Mouse (Mus musculus) CD8-positive naive resting alpha-beta T cell, adult 2 months (primary cell): ENCODE results near the gene Galntl6.

Source experiments
- DNase-seq, 2 experiments: peaks; one replicate each; pipeline ENCODE4 v3.0.0; 2022; ENCODE audit warnings: low read depth in 2 of 2, low spot score in 2 of 2

Galntl6 gene

GRCm38 (mm10) chr8:57888831-57889230 lies 1023.6 kb downstream of the Galntl6 start:
- DNase-seq: no peak

DNA sequence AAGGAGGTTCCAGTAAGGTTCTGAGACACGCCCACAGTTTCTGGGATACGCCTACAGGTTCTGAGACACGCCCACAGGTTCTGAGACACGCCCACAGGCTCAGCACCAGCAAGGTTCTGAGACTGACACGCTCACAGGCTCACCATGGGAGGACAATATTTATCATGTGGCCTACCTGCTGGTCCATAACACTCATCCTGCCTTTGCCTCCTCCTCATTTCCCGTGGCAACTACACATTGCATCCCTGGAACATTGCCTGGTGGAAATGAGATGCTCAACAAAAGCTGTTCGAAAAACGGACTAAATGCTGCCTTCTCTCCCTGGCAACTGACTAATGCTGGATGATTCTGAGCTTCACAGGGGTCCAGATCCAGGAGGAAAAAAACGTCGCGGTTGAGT lies 1033.0 kb downstream of the Galntl6 start:
- no peak for DNase-seq

GRCm38 (mm10) chr8:57849074-57849473 lies 1063.4 kb downstream of the Galntl6 start:
- DNase-seq: no peak

- no peak for DNase-seq
These were observed 1069.0 kb downstream of the Galntl6 start for GRCm38 (mm10) chr8:57843461-57843860.

- no peak for DNase-seq
These were observed 1069.7 kb downstream of the Galntl6 start for GRCm38 (mm10) chr8:57842462-57843391.

DNA sequence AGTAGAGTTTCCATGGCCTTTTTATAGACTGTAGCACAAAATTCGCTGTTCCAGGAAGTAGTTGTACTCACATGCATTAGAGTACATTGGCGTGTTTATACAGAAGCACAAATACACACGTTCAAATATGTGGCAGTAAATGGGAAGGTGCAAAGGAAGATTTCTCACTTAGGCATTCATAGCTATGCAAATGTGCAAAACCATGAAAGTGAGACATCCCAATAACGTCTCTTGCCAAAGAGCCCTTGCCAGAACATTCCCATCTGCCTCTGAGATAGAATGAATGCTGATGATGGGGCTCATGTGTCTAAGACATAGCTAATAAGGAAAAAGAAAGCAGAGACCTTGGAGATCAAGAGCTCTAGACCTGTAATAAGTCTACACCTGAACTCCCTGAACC lies 1071.0 kb downstream of the Galntl6 start:
- no peak for DNase-seq

GRCm38 (mm10) chr8:57837384-57837783 lies 1075.1 kb downstream of the Galntl6 start:
- no peak for DNase-seq

GRCm38 (mm10) chr8:57836981-57837380 lies 1075.5 kb downstream of the Galntl6 start:
- DNase-seq: no peak

DNA sequence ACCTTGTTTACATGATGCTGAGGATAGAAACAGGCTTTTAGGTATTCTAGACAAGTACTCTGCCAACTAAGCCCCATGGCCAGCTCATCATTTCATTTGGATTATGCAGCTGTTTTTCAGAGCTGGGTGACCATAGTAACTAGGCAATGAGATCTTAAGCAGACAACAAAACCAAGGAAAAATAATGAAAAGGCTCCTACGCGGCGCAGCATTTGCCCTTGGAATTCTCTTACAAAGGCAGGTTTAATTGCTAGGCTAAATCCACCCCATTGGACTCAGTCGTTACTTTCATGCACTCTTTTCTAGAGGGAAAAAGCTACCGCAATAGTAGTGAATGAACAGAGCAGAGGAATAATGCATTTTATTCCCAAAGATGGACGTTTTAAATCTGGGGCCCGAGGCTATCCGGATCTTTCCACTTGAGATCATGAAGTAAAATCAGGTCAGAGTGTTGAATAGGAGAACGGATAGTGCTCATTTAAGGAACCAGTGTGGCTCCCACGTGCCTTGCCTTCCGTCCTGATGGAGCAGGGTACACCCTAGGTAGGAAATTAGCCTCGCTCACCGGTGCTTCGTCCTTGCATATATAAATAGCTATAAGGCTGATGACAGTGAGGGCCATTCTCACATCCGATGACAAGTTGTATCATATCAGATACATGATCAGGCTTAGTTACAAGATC lies 1076.1 kb downstream of the Galntl6 start:
- DNase-seq: no peak

- DNase-seq: no peak
These were observed 1089.3 kb downstream of the Galntl6 start for GRCm38 (mm10) chr8:57823151-57823550.

DNA sequence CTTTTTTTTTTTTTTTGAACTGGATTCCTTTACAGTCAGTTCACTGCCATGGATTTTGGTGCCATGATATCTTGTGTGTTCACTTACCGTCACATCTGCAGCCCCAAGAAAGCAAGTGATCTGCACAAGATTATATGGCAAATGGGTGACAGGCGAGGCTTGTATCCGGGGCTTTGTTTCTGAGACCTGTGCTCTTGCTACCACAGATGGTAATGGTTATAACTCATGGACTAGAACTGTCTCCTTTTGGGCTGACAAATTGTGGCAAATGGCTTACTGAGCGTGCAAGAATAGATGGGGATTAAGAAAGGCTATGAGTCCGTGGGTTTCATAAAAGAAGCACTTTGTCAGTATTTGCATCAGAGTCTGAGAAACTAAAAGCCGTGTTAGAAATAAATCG lies 1096.4 kb downstream of the Galntl6 start:
- DNase-seq: no peak

DNA sequence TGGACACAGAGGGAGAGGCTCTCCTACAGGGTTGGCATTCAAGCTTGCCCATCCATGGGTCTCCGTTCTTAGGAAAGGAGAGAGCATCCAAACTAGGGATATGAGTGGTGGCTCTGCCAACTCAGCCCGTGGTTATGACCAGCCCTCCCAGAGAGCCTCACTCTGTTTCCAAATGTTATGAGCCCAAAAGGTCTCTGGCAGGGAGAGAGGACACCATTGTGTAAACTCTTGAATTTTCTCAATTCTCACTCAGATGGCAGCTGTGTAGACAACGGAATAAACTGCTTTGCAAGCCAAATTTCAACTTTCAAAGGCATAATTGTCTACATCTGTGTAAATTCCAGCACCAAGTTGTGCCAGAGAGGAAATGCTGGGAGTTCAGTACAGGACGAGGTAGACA lies 1105.4 kb downstream of the Galntl6 start:
- no peak for DNase-seq

- DNase-seq: no peak
These were observed 1107.3 kb downstream of the Galntl6 start for GRCm38 (mm10) chr8:57805094-57805493.

- DNase-seq: no peak
These were observed 1108.6 kb downstream of the Galntl6 start for GRCm38 (mm10) chr8:57803821-57804220.

- no peak for DNase-seq
These were observed 1111.2 kb downstream of the Galntl6 start for GRCm38 (mm10) chr8:57801197-57801596.

DNA sequence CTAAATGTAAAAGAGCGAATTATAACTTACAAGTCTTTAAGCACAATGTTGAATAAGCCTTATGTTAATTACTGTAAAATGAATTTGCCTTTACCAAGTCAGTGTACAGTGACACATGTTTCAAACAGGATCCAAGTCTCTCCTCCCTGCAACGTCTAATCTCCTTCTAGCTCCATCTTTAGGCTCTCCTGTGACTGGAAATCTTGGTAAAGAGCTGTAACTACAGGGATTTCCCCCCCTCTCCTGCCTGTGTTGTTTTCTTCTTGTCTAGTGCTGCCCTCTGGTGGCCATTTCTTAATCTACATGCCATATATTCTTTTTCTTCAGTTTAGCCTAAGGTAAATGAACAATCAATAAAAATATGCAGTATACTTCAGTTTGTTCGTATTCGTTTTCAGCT lies 1112.1 kb downstream of the Galntl6 start:
- DNase-seq: peak; percentile 71 to 73

DNA sequence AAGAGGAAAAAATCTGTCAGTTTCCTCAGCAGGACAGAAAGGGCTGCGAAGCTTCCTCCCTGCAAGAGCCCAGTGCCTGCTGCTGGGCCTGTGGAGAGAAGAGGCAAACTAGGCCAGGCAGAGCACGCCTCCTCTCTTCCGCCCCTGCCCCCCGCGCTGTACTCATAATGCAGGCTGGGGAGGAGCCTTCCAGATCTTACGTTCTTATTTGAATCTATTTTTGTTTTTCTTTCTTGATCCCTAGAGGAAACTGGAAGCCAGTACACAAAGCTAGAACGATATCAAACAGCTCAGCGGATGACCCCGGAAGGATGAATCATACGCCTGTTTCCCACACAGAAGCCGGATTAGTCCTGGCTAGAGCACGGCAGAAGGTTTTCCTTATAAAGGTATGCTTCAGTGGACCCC lies 1112.6 kb downstream of the Galntl6 start:
- DNase-seq: peak in 1 of 2 experiments; percentile 25

GRCm38 (mm10) chr8:57793455-57793854 lies 1119.0 kb downstream of the Galntl6 start:
- no peak for DNase-seq

DNA sequence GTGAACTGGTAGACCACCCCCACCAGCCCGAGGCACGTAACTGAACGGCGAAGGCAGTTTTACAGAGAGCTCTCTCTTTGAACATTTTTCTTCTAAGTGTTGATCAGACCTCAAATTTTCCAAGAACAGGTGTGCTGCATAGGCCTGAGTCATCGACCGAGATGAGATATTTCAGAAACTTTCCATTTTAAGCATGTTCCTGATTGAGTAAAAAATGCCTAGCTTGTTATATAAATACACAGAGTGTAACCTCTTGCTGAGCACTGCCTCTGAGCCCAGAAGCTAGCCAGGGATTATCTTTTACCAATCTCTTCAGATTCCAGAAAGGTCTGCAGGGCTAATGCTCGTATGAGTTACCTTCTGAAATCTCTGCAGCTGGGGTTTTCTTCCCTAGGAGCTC lies 1120.2 kb downstream of the Galntl6 start:
- DNase-seq: no peak

DNA sequence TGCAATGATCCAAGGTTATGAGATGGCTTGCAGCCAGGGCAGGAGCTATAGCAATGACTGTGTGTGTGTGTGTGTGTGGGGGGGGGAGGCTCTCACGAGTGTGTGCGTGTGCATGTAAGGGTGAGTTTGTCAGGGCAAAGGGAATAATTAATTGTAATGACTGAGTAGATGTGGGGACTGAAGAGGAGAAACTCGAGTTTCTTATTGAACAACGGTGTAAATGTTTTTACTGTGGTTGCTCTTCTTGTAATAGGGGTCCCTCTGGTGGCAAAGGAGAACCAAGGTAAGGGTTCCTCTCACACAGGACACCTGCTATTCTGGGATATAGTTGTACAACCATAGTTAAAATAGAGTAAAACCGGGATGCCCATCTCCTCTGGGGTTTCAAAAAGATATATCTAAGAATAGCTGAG lies 1121.1 kb downstream of the Galntl6 start:
- peak in 1 of 2 experiments; percentile 14 for DNase-seq

DNA sequence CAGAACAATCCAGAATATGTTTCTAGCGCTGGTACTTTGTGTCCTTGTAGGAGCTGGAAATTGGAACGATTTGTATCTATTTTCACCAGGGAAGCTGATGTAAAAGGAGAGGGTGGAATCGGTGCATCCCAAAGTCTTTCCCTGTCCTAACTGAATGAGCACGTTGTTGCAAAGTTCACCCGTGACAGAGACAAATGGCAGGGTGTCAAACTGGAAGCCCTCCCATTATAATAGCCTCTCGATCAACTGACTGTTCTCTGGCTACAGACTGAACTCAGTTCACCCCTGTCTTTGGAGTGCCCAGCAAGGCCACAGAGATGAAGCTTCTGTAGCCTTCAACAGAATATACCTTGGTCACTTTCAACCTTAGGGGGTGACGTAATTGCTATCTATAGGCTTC lies 1132.9 kb downstream of the Galntl6 start:
- no peak for DNase-seq

DNA sequence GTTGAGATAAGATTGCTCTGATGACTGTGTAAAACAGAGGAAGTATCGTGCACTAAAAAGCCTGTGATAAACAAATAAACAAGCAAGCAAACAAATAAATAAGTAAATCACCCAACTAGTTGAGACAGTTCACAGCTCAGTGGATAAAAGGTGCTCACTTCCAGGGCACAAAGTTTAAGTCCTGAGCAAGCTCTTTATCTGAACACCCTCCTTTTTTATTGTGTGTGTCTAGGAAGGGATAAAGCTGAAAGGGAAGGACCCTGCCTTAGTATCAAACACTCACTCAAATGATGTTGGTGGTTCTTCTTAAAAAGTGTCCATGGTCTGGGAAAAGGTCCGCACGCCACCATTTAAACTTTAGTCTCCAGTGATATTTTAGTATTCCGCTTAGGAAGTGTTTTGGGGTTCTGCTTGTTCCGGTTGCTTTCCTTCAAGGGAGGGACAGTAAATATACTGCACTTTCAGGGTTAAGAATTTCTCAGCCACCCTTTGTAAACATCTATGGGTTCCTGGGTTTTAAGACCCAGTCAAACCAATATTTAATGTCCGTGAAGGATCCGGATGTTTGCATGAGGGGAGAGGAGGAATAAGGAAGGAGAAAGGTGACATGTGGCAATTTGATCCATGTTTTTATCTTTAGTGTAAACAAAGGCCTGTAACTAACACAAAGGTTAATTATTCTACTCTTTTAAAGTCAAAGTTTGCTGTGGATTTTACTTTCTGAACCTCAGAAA lies 1134.3 kb downstream of the Galntl6 start:
- DNase-seq: no peak
